Mouse (Mus musculus) cerebellum, adult 2 months (tissue): ENCODE results near the gene Nt5c3.

Source experiments
- CTCF ChIP-seq: fragments of 200-500 bp; IDR thresholded peaks from 2 replicates; pipeline ENCODE4 v1.5.1; 2011; ENCODE audit warnings: low read depth, mild to moderate bottlenecking, control low read depth, low read length, moderate library complexity, borderline replicate concordance; ENCODE audit not compliant: insufficient read depth
- POLR2A ChIP-seq: fragments of 200-500 bp; IDR thresholded peaks from 2 replicates; pipeline ENCODE4 v1.6.1; 2011; ENCODE audit warnings: low read length, control low read depth, borderline replicate concordance; ENCODE audit not compliant: insufficient read depth

DNA sequence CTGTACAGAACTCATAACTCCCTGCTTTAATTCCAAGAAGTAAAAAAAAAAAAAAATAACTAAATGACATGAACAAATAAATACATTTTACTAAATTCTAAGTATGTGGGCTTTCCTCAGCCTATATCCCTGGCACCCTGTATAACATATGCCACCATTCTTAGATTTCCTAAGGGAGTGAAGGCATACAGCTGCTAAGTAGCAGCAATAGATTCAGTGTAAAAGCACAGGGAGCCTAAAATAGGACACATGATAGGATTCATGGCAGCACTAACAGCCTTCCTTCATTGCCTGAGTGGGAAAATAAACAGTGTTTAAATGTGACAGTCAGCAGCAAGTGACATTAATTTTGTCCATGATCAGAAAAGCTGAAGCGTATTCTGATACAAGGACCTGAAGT lies 19.4 kb downstream of the Nt5c3 start:
- no peak for TF ChIP-seq CTCF
- no peak for TF ChIP-seq POLR2A
